25 mouse cellular contexts compared by ENCODE assay signal in genomic region chr3:107621286-107622075, GRCm38 (mm10). TPM values are rescaled to one million over a fixed set of nuclear protein-coding genes. Genes with fewer than 3 reads are reported as not detected.
DNase-seq lines count a peak whose midpoint lies in the region; ATAC-seq lines count a peak whose summit lies in the region.
"Had no signal": no experiment of that assay in that cellular context is flagged by ENCODE, and none has a peak within 500 bp of the region (broad histone marks: within the 10 kb centered on the region; RNA-seq: fewer than 3 reads in every experiment).

No protein-coding gene starts in this region.

- no peaks in the 10 kb centered on the region for H3K4me1 ChIP-seq in heart, embryonic 11.5 days (ENCODE audit: control insufficient read depth, insufficient read depth, low read length)
- H3K4me1 ChIP-seq: embryonic facial prominence, embryonic 12.5 days; forebrain, embryonic 15.5 days; hindbrain, embryonic 15.5 days had no signal

- peaks cover 59% of the 10 kb centered on the region for H3K36me3 ChIP-seq in heart, embryonic 11.5 days (ENCODE audit: control insufficient read depth, insufficient read depth, low read length)

- no peak overlapping the region for H3K4me2 ChIP-seq in heart, embryonic 11.5 days
- H3K4me2 ChIP-seq: embryonic facial prominence, embryonic 12.5 days; forebrain, embryonic 15.5 days; heart, embryonic 15.5 days; hindbrain, embryonic 15.5 days had no signal

- no peak overlapping the region for H3K27ac ChIP-seq in heart, embryonic 11.5 days (ENCODE audit: low read depth, low read length)
- H3K27ac ChIP-seq: embryonic facial prominence, embryonic 12.5 days; forebrain, embryonic 15.5 days; heart, embryonic 15.5 days; hindbrain, embryonic 15.5 days had no signal

- H3K9me3 ChIP-seq in heart, embryonic 11.5 days (replicated peaks; ENCODE audit: control insufficient read depth, low read length): no peaks in the 10 kb centered on the region
- H3K9me3 ChIP-seq: embryonic facial prominence, embryonic 12.5 days; forebrain, embryonic 15.5 days; G1E; heart, embryonic 15.5 days; hindbrain, embryonic 15.5 days had no signal

- ATAC-seq in heart, embryonic 11.5 days (replicated peaks; ENCODE audit: insufficient number of reproducible peaks, low FRiP score, low TSS enrichment): no peak
- ATAC-seq: CD4-positive, CD25-positive, alpha-beta regulatory T cell, adult 4 months; forebrain, embryonic 15.5 days had no signal

- peak; percentile 3 for DNase-seq in cerebellum, adult 11-12 months
- DNase-seq in cerebellum, adult 8-10 months: no peak
- DNase-seq in heart, postnatal 4 days: peak; percentile 3
- DNase-seq in right cerebral cortex, postnatal 10 days (ENCODE audit: low spot score in 2 of 2): peak; percentile 15
- no peak for DNase-seq in right cerebral cortex, postnatal 36 days (ENCODE audit: low spot score in 2 of 2)
- peak; percentile 13 for DNase-seq in urinary bladder, adult 2 months (ENCODE audit: low spot score)
- no peak for DNase-seq in urinary bladder, postnatal 10 days (ENCODE audit: low spot score)
- DNase-seq: adrenal gland, adult 8-10 months; adrenal gland, postnatal 36 days; B cell, adult 2 months; cerebellum, adult 9-10 months; gastrocnemius, postnatal 14 days; heart, postnatal 14 days had no signal

- WGBS in heart, embryonic 11.5 days (ENCODE audit: insufficient replicate concordance): 86% methylated on average over 21 of the region's 21 CpGs

- no peaks in the 10 kb centered on the region for H3K27me3 ChIP-seq in heart, embryonic 11.5 days (ENCODE audit: control insufficient read depth, insufficient read depth, low read length)
- H3K27me3 ChIP-seq: embryonic facial prominence, embryonic 12.5 days; forebrain, embryonic 15.5 days; heart, embryonic 15.5 days; hindbrain, embryonic 15.5 days had no signal

- H3K9ac ChIP-seq in heart, embryonic 11.5 days (ENCODE audit: low read depth, low read length): no peak overlapping the region
- H3K9ac ChIP-seq: embryonic facial prominence, embryonic 12.5 days; forebrain, embryonic 15.5 days; heart, embryonic 15.5 days; hindbrain, embryonic 15.5 days had no signal

- H3K4me3 ChIP-seq in heart, embryonic 11.5 days (ENCODE audit: low read depth, low read length): no peak overlapping the region
- H3K4me3 ChIP-seq: embryonic facial prominence, embryonic 12.5 days; forebrain, embryonic 15.5 days; heart, embryonic 15.5 days; hindbrain, embryonic 15.5 days had no signal

RNA-seq across cellular contexts. Expression of gene Gm10961, which starts 9.6 kb away (rescaled TPM):
- not detected for total RNA-seq in heart, postnatal 4 days (2021)
- polyA plus RNA-seq in heart, embryonic 11.5 days (2014; fragmentation: Nextera tagmentation; extraction: Ambion mirVana): not detected in 2 replicates
- not detected in 2 replicates for polyA plus RNA-seq in urinary bladder, adult 2 months (2012; rRNA removed)
- total RNA-seq: adrenal gland, adult 8-10 months; adrenal gland, postnatal 36 days; G1E; gastrocnemius, adult 18-20 months; gastrocnemius, postnatal 14 days; heart, postnatal 14 days had no signal
- polyA plus RNA-seq: CD4-positive, CD25-positive, alpha-beta regulatory T cell, adult 4 months; cortical plate, adult 2 months; embryonic facial prominence, embryonic 12.5 days; forebrain, embryonic 11.5 days; forebrain, embryonic 15.5 days; G1E; gonadal fat pad, adult 2 months; heart, embryonic 15.5 days; hindbrain, embryonic 11.5 days; hindbrain, embryonic 15.5 days had no signal

RNA-seq across cellular contexts. Expression of gene Strip1, which starts 10.0 kb away (rescaled TPM):
- 10 to 100 TPM; 34.8 to 38.0 TPM for total RNA-seq in heart, postnatal 4 days (2021)
- 35.4 and 47.0 TPM in 2 replicates for polyA plus RNA-seq in heart, embryonic 11.5 days (2014; fragmentation: Nextera tagmentation; extraction: Ambion mirVana)
- 33.4 and 37.7 TPM in 2 replicates for polyA plus RNA-seq in urinary bladder, adult 2 months (2012; rRNA removed)

RNA-seq across cellular contexts. Expression of gene Alx3, which starts 26.6 kb away (rescaled TPM):
- total RNA-seq in heart, postnatal 4 days (2021): not detected
- 1.1 and 1.7 TPM in 2 replicates for polyA plus RNA-seq in heart, embryonic 11.5 days (2014; fragmentation: Nextera tagmentation; extraction: Ambion mirVana)
- not detected in 2 replicates for polyA plus RNA-seq in urinary bladder, adult 2 months (2012; rRNA removed)
- total RNA-seq: adrenal gland, adult 8-10 months; adrenal gland, postnatal 36 days; gastrocnemius, adult 18-20 months; gastrocnemius, postnatal 14 days; heart, postnatal 14 days had no signal
- polyA plus RNA-seq: CD4-positive, CD25-positive, alpha-beta regulatory T cell, adult 4 months; G1E; gonadal fat pad, adult 2 months had no signal

Comparison
In these comparisons a context has a peak if more than half of its experiments do, and no peak if none do; other contexts are left out.
1. DNase-seq: peak in cerebellum, adult 11-12 months (single experiment), heart, postnatal 4 days (single experiment), right cerebral cortex, postnatal 10 days (2 of 2) and urinary bladder, adult 2 months (single experiment); none in cerebellum, adult 8-10 months (single experiment), right cerebral cortex, postnatal 36 days (0 of 2) and urinary bladder, postnatal 10 days (single experiment).